ENCODE assay signal across 8 mouse cellular contexts in genomic region chr13:63112043-63112597, GRCm38 (mm10).
DNase-seq lines count a peak whose midpoint lies in the region; ATAC-seq and TF ChIP-seq lines count a peak whose summit lies in the region.

No protein-coding gene starts in this region.

- no peak for TF ChIP-seq CTCF in hindbrain, postnatal 0 days (IDR thresholded peaks at IDR 0.05; ENCODE audit: low read depth)

- H3K36me3 ChIP-seq in liver, embryonic 12.5 days: no peaks in the 10 kb centered on the region
- no peaks in the 10 kb centered on the region for H3K36me3 ChIP-seq in liver, embryonic 11.5 days (ENCODE audit: control insufficient read depth, insufficient read depth, low read length)
- H3K36me3 ChIP-seq in embryonic facial prominence, embryonic 13.5 days: no peaks in the 10 kb centered on the region
- no peaks in the 10 kb centered on the region for H3K36me3 ChIP-seq in hindbrain, postnatal 0 days (ENCODE audit: insufficient read depth, low read length)
- no peaks in the 10 kb centered on the region for H3K36me3 ChIP-seq in midbrain, embryonic 12.5 days

- peaks cover 30% of the 10 kb centered on the region for H3K4me1 ChIP-seq in liver, embryonic 12.5 days
- peaks cover 8% of the 10 kb centered on the region; the same call in 1 of the 2 replicates for H3K4me1 ChIP-seq in liver, embryonic 11.5 days (replicated peaks; ENCODE audit: control insufficient read depth, insufficient read depth, low read length)
- H3K4me1 ChIP-seq in embryonic facial prominence, embryonic 13.5 days: peaks cover 51% of the 10 kb centered on the region
- no peaks in the 10 kb centered on the region for H3K4me1 ChIP-seq in hindbrain, postnatal 0 days (ENCODE audit: insufficient read depth, low read length)
- H3K4me1 ChIP-seq in midbrain, embryonic 12.5 days: peaks cover 22% of the 10 kb centered on the region

- 0 out of 2 replicates have a peak overlapping the region, but pooled peaks have one; percentile 28 for H3K27ac ChIP-seq in liver, embryonic 12.5 days
- no peak overlapping the region for H3K27ac ChIP-seq in liver, embryonic 11.5 days (ENCODE audit: low read depth, low read length)
- H3K27ac ChIP-seq in embryonic facial prominence, embryonic 13.5 days: peak overlapping the region; percentile 94
- peak overlapping the region; percentile 21 for H3K27ac ChIP-seq in hindbrain, postnatal 0 days
- peak overlapping the region; percentile 87 for H3K27ac ChIP-seq in midbrain, embryonic 12.5 days (replicated peaks)

- no peaks in the 10 kb centered on the region for H3K27me3 ChIP-seq in liver, embryonic 12.5 days (replicated peaks)
- no peaks in the 10 kb centered on the region for H3K27me3 ChIP-seq in liver, embryonic 11.5 days (replicated peaks; ENCODE audit: control insufficient read depth, insufficient read depth, low read length)
- no peaks in the 10 kb centered on the region for H3K27me3 ChIP-seq in embryonic facial prominence, embryonic 13.5 days
- no peaks in the 10 kb centered on the region for H3K27me3 ChIP-seq in hindbrain, postnatal 0 days (ENCODE audit: insufficient read depth, low read length)
- no peaks in the 10 kb centered on the region for H3K27me3 ChIP-seq in midbrain, embryonic 12.5 days

- 42% methylated on average over 4 of the region's 4 CpGs for WGBS in liver, embryonic 12.5 days (ENCODE audit: insufficient replicate concordance)
- WGBS in liver, embryonic 11.5 days: 53% methylated on average over 4 of the region's 4 CpGs
- WGBS in embryonic facial prominence, embryonic 13.5 days: 36% methylated on average over 4 of the region's 4 CpGs
- WGBS in hindbrain, postnatal 0 days: 63% methylated on average over 4 of the region's 4 CpGs
- 66% methylated on average over 4 of the region's 4 CpGs for WGBS in midbrain, embryonic 12.5 days

- no peak for ATAC-seq in liver, embryonic 12.5 days
- ATAC-seq in liver, embryonic 11.5 days (replicated peaks; ENCODE audit: low FRiP score): no peak
- ATAC-seq in embryonic facial prominence, embryonic 13.5 days (ENCODE audit: insufficient number of reproducible peaks, insufficient read depth, low FRiP score, low TSS enrichment, low read depth): 0 out of 2 replicates have a peak, but pooled peaks have one; percentile 2
- ATAC-seq in hindbrain, postnatal 0 days: 0 out of 2 replicates have a peak, but pooled peaks have one; percentile 5
- no peak; the same call in 1 of the 2 replicates for ATAC-seq in midbrain, embryonic 12.5 days (ENCODE audit: low FRiP score, low read depth)

- no peaks in the 10 kb centered on the region for H3K9me3 ChIP-seq in liver, embryonic 12.5 days (replicated peaks)
- H3K9me3 ChIP-seq in liver, embryonic 11.5 days (ENCODE audit: control insufficient read depth, low read length): no peaks in the 10 kb centered on the region
- H3K9me3 ChIP-seq in embryonic facial prominence, embryonic 13.5 days: no peaks in the 10 kb centered on the region
- H3K9me3 ChIP-seq in hindbrain, postnatal 0 days (ENCODE audit: low read length): no peaks in the 10 kb centered on the region
- H3K9me3 ChIP-seq in midbrain, embryonic 12.5 days: peaks cover 5% of the 10 kb centered on the region; the same call in 1 of the 2 replicates

- no peak overlapping the region for H3K9ac ChIP-seq in liver, embryonic 12.5 days
- H3K9ac ChIP-seq in liver, embryonic 11.5 days (ENCODE audit: low read depth, low read length): no peak overlapping the region
- H3K9ac ChIP-seq in embryonic facial prominence, embryonic 13.5 days: 0 out of 2 replicates have a peak overlapping the region, but pooled peaks have one; percentile 49
- no peak overlapping the region for H3K9ac ChIP-seq in hindbrain, postnatal 0 days (replicated peaks; ENCODE audit: low read length)
- no peak overlapping the region for H3K9ac ChIP-seq in midbrain, embryonic 12.5 days (replicated peaks)

- DNase-seq in liver, embryonic 11.5 days (ENCODE audit: low spot score): no peak
- no peak for DNase-seq in hindbrain, postnatal 0 days (ENCODE audit: low spot score)
- DNase-seq in spleen, adult 18-20 months: no peak
- DNase-seq in right cerebral cortex, postnatal 4 days: no peak
- DNase-seq in urinary bladder, postnatal 14 days (ENCODE audit: low spot score): no peak

- no peak overlapping the region for H3K4me3 ChIP-seq in liver, embryonic 12.5 days
- no peak overlapping the region for H3K4me3 ChIP-seq in liver, embryonic 11.5 days (ENCODE audit: low read depth, low read length)
- no peak overlapping the region for H3K4me3 ChIP-seq in embryonic facial prominence, embryonic 13.5 days
- H3K4me3 ChIP-seq in hindbrain, postnatal 0 days (ENCODE audit: low read length): no peak overlapping the region
- H3K4me3 ChIP-seq in midbrain, embryonic 12.5 days: no peak overlapping the region

- no peak overlapping the region for H3K4me2 ChIP-seq in liver, embryonic 12.5 days
- no peak overlapping the region for H3K4me2 ChIP-seq in liver, embryonic 11.5 days
- H3K4me2 ChIP-seq in embryonic facial prominence, embryonic 13.5 days: peak overlapping the region; percentile 49
- no peak overlapping the region for H3K4me2 ChIP-seq in hindbrain, postnatal 0 days (ENCODE audit: low read depth, low read length)
- H3K4me2 ChIP-seq in midbrain, embryonic 12.5 days (replicated peaks): no peak overlapping the region

Comparison
In these comparisons a context has a peak if more than half of its experiments do, and no peak if none do; other contexts are left out.
1. ATAC-seq: peak in embryonic facial prominence, embryonic 13.5 days (single experiment) and hindbrain, postnatal 0 days (single experiment); none in liver, embryonic 12.5 days (single experiment), liver, embryonic 11.5 days (single experiment) and midbrain, embryonic 12.5 days (single experiment).